Mouse (Mus musculus): ENCODE measurements around the gene Decr2. TPM values are rescaled to one million over a fixed set of nuclear protein-coding genes. Genes with fewer than 3 reads are reported as not detected.

Gene Decr2
- 24.3 and 26.4 TPM in 2 replicates for polyA plus RNA-seq (2011; ENCODE audit: insufficient read depth, insufficient read length, low read depth, missing spikeins)

- Histone ChIP-seq H3K9ac (ENCODE audit: low read depth, poor library complexity, severe bottlenecking) (peak within 1 kb of the TSS; percentile 45), H3K27ac (ENCODE audit: insufficient read depth, low read length) (peak within 1 kb of the TSS; percentile 52), H3K4me3 (ENCODE audit: low read depth, low read length) (peak within 1 kb of the TSS; percentile 87), H3K9me3 (replicated peaks; ENCODE audit: control insufficient read depth, insufficient read depth, low read length, poor library complexity, severe bottlenecking) (no peaks in the 10 kb centered on the region), H3K4me1 (ENCODE audit: control insufficient read depth, insufficient read depth, low read length) (no peaks in the 10 kb centered on the region), H3K36me3 (ENCODE audit: control insufficient read depth, insufficient read depth, low read length, poor library complexity, severe bottlenecking) (peaks cover 17% of the 10 kb centered on the region), H3K27me3 (ENCODE audit: control insufficient read depth, insufficient read depth, low read length, poor library complexity, severe bottlenecking) (no peaks in the 10 kb centered on the region)
- TF ChIP-seq EP300 (IDR thresholded peaks at IDR 0.05; ENCODE audit: insufficient read depth, low read depth, low read length) (no peak), CTCF (IDR thresholded peaks at IDR 0.05; ENCODE audit: low read depth, low read length) (peak; percentile 81), POLR2A (IDR thresholded peaks at IDR 0.05; ENCODE audit: insufficient read depth, low read length) (peak; percentile 55)
These were observed at the start of gene Decr2 for GRCm38 (mm10) chr17:26089905-26090632. Gene Decr2 (minus strand): TSS chr17:26090337.

- TF ChIP-seq EP300 (IDR thresholded peaks at IDR 0.05; ENCODE audit: insufficient read depth, low read depth, low read length): no peak
- TF ChIP-seq CTCF (IDR thresholded peaks at IDR 0.05; ENCODE audit: low read depth, low read length): no peak
- TF ChIP-seq POLR2A (IDR thresholded peaks at IDR 0.05; ENCODE audit: insufficient read depth, low read length): no peak
- no peaks in the 10 kb centered on the region for H3K9me3 ChIP-seq (replicated peaks; ENCODE audit: control insufficient read depth, insufficient read depth, low read length, poor library complexity, severe bottlenecking)
- H3K36me3 ChIP-seq (ENCODE audit: control insufficient read depth, insufficient read depth, low read length, poor library complexity, severe bottlenecking): peaks cover 11% of the 10 kb centered on the region
- peak overlapping the region; percentile 97 for H3K9ac ChIP-seq (ENCODE audit: low read depth, poor library complexity, severe bottlenecking)
- no peak overlapping the region for H3K27ac ChIP-seq (ENCODE audit: insufficient read depth, low read length)
- no peaks in the 10 kb centered on the region for H3K27me3 ChIP-seq (ENCODE audit: control insufficient read depth, insufficient read depth, low read length, poor library complexity, severe bottlenecking)
- H3K4me1 ChIP-seq (ENCODE audit: control insufficient read depth, insufficient read depth, low read length): no peaks in the 10 kb centered on the region
- H3K4me3 ChIP-seq (ENCODE audit: low read depth, low read length): peak overlapping the region; percentile 97
These were observed 48.8 kb upstream of the Decr2 start for GRCm38 (mm10) chr17:26138901-26139381.

DNA sequence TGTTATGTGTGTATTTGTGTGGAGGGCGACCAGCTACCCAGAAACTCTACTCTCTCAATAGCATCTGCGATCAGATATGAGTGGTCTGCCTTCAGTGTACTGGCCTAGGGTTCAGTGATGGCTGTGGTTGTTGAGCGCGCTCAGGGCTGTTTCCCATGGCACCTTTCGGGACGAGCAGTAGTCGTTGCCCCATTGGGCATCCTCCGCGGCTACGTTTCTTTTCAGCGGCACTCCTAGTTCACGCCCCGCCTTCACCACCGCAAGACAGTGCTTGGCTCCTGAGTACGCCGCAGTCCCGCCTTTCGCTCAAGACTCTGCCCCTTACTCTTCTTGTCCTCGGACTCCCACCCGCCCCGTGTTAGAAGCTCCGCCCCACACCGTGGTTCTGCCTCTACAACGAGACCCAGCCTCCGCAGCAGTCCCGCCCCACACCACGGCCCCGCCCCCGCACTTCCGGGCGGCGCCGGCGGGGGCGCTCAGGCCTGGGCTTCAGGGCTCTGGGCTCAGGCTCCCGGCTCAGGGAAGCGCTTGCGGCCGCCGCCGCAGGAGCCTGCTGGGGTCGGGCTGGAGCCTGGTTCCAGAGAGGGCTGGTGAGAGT, 48.2 kb upstream of the Decr2 start, which contains the start of gene Axin1:
Axin1 (plus strand) TSS at position 450 of the 598 bp plus-strand sequence.
- Histone ChIP-seq H3K27me3 (ENCODE audit: control insufficient read depth, insufficient read depth, low read length, poor library complexity, severe bottlenecking) (no peaks in the 10 kb centered on the region), H3K9ac (ENCODE audit: low read depth, poor library complexity, severe bottlenecking) (peak within 1 kb of the TSS; percentile 97), H3K36me3 (ENCODE audit: control insufficient read depth, insufficient read depth, low read length, poor library complexity, severe bottlenecking) (peaks cover 6% of the 10 kb centered on the region), H3K9me3 (replicated peaks; ENCODE audit: control insufficient read depth, insufficient read depth, low read length, poor library complexity, severe bottlenecking) (no peaks in the 10 kb centered on the region), H3K27ac (ENCODE audit: insufficient read depth, low read length) (peak within 1 kb of the TSS; percentile 18), H3K4me1 (ENCODE audit: control insufficient read depth, insufficient read depth, low read length) (no peaks in the 10 kb centered on the region), H3K4me3 (ENCODE audit: low read depth, low read length) (peak within 1 kb of the TSS; percentile 97)
- 0 out of 2 replicates have a peak, but pooled peaks have one; percentile 8 for TF ChIP-seq EP300 (IDR thresholded peaks at IDR 0.05; ENCODE audit: insufficient read depth, low read depth, low read length)
- peak; percentile 38 for TF ChIP-seq POLR2A (IDR thresholded peaks at IDR 0.05; ENCODE audit: insufficient read depth, low read length)
- no peak for TF ChIP-seq CTCF (IDR thresholded peaks at IDR 0.05; ENCODE audit: low read depth, low read length)

GRCm38 (mm10) chr17:26137751-26138130, 47.6 kb upstream of the Decr2 start:
- H3K4me1 ChIP-seq (ENCODE audit: control insufficient read depth, insufficient read depth, low read length): no peaks in the 10 kb centered on the region
- no peaks in the 10 kb centered on the region for H3K27me3 ChIP-seq (ENCODE audit: control insufficient read depth, insufficient read depth, low read length, poor library complexity, severe bottlenecking)
- H3K4me3 ChIP-seq (ENCODE audit: low read depth, low read length): peak overlapping the region; percentile 38
- TF ChIP-seq EP300 (IDR thresholded peaks at IDR 0.05; ENCODE audit: insufficient read depth, low read depth, low read length) (no peak), POLR2A (IDR thresholded peaks at IDR 0.05; ENCODE audit: insufficient read depth, low read length) (no peak), CTCF (IDR thresholded peaks at IDR 0.05; ENCODE audit: low read depth, low read length) (no peak)
- peaks cover under 1% of the 10 kb centered on the region; the same call in 1 of the 2 replicates for H3K36me3 ChIP-seq (ENCODE audit: control insufficient read depth, insufficient read depth, low read length, poor library complexity, severe bottlenecking)
- H3K9me3 ChIP-seq (replicated peaks; ENCODE audit: control insufficient read depth, insufficient read depth, low read length, poor library complexity, severe bottlenecking): no peaks in the 10 kb centered on the region
- H3K27ac ChIP-seq (ENCODE audit: insufficient read depth, low read length): peak overlapping the region; percentile 18
- peak overlapping the region; percentile 31 for H3K9ac ChIP-seq (ENCODE audit: low read depth, poor library complexity, severe bottlenecking)

DNA sequence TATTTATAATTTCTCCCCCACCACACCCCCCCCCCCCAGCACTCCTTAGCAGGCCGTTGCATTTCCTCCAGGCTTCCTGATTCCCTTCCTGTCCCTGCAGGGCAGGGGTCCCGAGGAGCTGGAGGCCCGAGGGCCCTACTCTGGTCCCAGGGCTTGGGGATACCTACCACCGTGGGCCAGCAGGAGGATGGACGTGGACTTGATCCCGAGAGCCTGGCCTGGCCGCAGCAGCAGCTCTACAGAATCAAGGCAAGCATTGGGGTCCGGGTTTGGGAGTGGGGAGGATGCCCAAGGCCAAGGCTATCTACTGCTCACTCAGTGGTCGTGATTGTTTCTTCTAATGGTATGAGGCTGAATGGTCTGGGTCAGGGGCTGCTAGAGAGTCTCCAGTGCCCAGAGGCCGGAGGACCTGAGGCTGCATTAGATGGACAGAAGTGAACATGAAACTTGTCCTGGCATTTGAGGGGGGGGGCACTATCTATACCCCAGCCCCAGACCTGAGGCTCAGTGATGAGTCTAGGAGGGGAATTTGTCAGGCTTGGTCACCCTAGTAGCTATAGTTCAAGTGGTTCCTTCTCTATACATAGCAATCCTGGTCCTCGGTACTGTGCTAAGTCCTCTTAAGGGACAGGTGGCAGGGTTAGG, 47.1 kb upstream of the Decr2 start:
- Histone ChIP-seq H3K27ac (ENCODE audit: insufficient read depth, low read length) (no peak overlapping the region), H3K4me1 (ENCODE audit: control insufficient read depth, insufficient read depth, low read length) (no peaks in the 10 kb centered on the region), H3K4me3 (ENCODE audit: low read depth, low read length) (no peak overlapping the region)

More for the DNA sequence above, 47.1 kb upstream of the Decr2 start:
- Histone ChIP-seq H3K36me3 (ENCODE audit: control insufficient read depth, insufficient read depth, low read length, poor library complexity, severe bottlenecking) (no peaks in the 10 kb centered on the region), H3K9ac (ENCODE audit: low read depth, poor library complexity, severe bottlenecking) (peak overlapping the region; percentile 31; the same call in 1 of the 2 replicates), H3K9me3 (replicated peaks; ENCODE audit: control insufficient read depth, insufficient read depth, low read length, poor library complexity, severe bottlenecking) (no peaks in the 10 kb centered on the region), H3K27me3 (ENCODE audit: control insufficient read depth, insufficient read depth, low read length, poor library complexity, severe bottlenecking) (no peaks in the 10 kb centered on the region)
- TF ChIP-seq CTCF (IDR thresholded peaks at IDR 0.05; ENCODE audit: low read depth, low read length) (no peak), EP300 (IDR thresholded peaks at IDR 0.05; ENCODE audit: insufficient read depth, low read depth, low read length) (no peak), POLR2A (IDR thresholded peaks at IDR 0.05; ENCODE audit: insufficient read depth, low read length) (no peak)

Data from ES-Bruce4 (cell line).